8 mouse cellular contexts compared by ENCODE assay signal in the genomic region with DNA sequence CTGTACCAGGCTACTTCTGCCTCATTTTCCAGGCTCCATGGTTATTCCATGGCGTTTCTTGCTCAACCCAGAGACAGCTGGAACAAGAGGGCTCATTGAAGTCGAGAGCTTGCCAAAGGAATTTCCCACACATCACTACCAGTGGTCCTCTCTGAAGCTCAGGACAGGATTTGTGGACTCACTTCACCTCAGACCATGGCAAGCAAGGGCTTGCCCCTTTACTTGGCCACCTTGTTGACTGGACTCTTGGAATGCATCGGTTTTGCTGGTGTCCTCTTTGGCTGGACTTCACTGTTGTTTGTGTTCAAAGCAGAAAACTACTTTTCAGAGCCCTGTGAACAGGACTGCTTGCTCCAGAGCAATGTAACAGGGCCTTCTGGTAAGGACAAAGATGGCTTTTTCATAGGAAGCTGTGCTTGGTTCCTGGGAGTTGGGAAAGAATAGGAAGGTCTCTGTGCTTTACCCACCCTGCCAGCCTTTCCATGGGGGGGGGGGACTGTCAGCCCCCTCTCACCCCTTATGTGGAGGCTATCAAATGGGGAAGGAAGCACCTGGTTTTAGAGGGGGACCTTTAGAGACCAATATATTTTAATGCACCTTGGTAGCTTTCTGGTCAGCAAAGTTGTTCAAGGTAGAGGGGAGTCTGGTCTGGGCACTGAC. TPM values are rescaled to one million over a fixed set of nuclear protein-coding genes. Genes with fewer than 3 reads are reported as not detected.
DNase-seq lines count a peak whose midpoint lies in the region; ATAC-seq and TF ChIP-seq lines count a peak whose summit lies in the region.

No protein-coding gene starts in this region.

- H3K4me2 ChIP-seq in hindbrain, embryonic 13.5 days = peak overlapping the region; percentile 52

- H3K36me3 ChIP-seq in hindbrain, embryonic 13.5 days = no peaks in the 10 kb centered on the region

- no peak for ATAC-seq in hindbrain, embryonic 13.5 days (ENCODE audit: low FRiP score)

- WGBS in hindbrain, embryonic 13.5 days = 69% methylated on average over 3 of the region's 3 CpGs

- H3K9ac ChIP-seq in hindbrain, embryonic 13.5 days = no peak overlapping the region

- no peaks in the 10 kb centered on the region for H3K9me3 ChIP-seq in hindbrain, embryonic 13.5 days

- no peak overlapping the region for H3K27ac ChIP-seq in bone marrow macrophage, adult 2 months (ENCODE audit: insufficient read depth, low read depth, low read length)
- H3K27ac ChIP-seq in hindbrain, embryonic 13.5 days = no peak overlapping the region

- H3K27me3 ChIP-seq in hindbrain, embryonic 13.5 days = no peaks in the 10 kb centered on the region

- H3K4me1 ChIP-seq in bone marrow macrophage, adult 2 months (ENCODE audit: control insufficient read depth, insufficient read depth, low read length) = peaks cover 22% of the 10 kb centered on the region
- H3K4me1 ChIP-seq in hindbrain, embryonic 13.5 days (replicated peaks) = peaks cover 3% of the 10 kb centered on the region; the same call in 1 of the 2 replicates

- no peak for TF ChIP-seq CTCF in bone marrow macrophage, adult 2 months (IDR thresholded peaks at IDR 0.05; ENCODE audit: low read depth, low read length)

- no peak for TF ChIP-seq POLR2A in bone marrow macrophage, adult 2 months (IDR thresholded peaks at IDR 0.05; ENCODE audit: borderline replicate concordance, low read depth, low read length)

- H3K4me3 ChIP-seq in bone marrow macrophage, adult 2 months (ENCODE audit: insufficient read depth, low read length) = peak overlapping the region; percentile 64
- H3K4me3 ChIP-seq in hindbrain, embryonic 13.5 days = no peak overlapping the region

- DNase-seq in kidney, adult 18-20 months = peak; percentile 27
- DNase-seq in kidney, adult 8-10 months = no peak
- peak; percentile 43 for DNase-seq in lung, postnatal 10 days
- DNase-seq in right cerebral cortex, postnatal 10 days (ENCODE audit: low spot score in 2 of 2) = no peak
- DNase-seq in retina, postnatal 1 day = no peak
- DNase-seq in right cerebral cortex, postnatal 36 days (ENCODE audit: low spot score in 2 of 2) = no peak

RNA-seq across cellular contexts. Expression of gene Slc43a3, which starts 1.2 kb away (rescaled TPM):
- polyA plus RNA-seq in bone marrow macrophage, adult 2 months (2012; ENCODE audit: insufficient read depth, insufficient read length, missing spikeins) = 14.9 and 15.3 TPM in 2 replicates
- 6.1 and 7.0 TPM in 2 replicates for polyA plus RNA-seq in hindbrain, embryonic 13.5 days (2015; fragmentation: Nextera tagmentation; extraction: Ambion mirVana)

RNA-seq across cellular contexts. Expression of gene Prg2, which starts 42.6 kb away (rescaled TPM):
- polyA plus RNA-seq in bone marrow macrophage, adult 2 months (2012; ENCODE audit: insufficient read depth, insufficient read length, missing spikeins) = not detected in 2 replicates
- polyA plus RNA-seq in hindbrain, embryonic 13.5 days (2015; fragmentation: Nextera tagmentation; extraction: Ambion mirVana) = 0.25 and 0.48 TPM in 2 replicates

RNA-seq across cellular contexts. Expression of gene Prg3, which starts 50.4 kb away (rescaled TPM):
- not detected in 2 replicates for polyA plus RNA-seq in bone marrow macrophage, adult 2 months (2012; ENCODE audit: insufficient read depth, insufficient read length, missing spikeins)
- polyA plus RNA-seq in hindbrain, embryonic 13.5 days (2015; fragmentation: Nextera tagmentation; extraction: Ambion mirVana) = not detected in 2 replicates

RNA-seq across cellular contexts. Expression of gene Rtn4rl2, which starts 51.1 kb away (rescaled TPM):
- polyA plus RNA-seq in bone marrow macrophage, adult 2 months (2012; ENCODE audit: insufficient read depth, insufficient read length, missing spikeins) = not detected in 2 replicates
- 2.0 and 3.1 TPM in 2 replicates for polyA plus RNA-seq in hindbrain, embryonic 13.5 days (2015; fragmentation: Nextera tagmentation; extraction: Ambion mirVana)

Comparison
In these comparisons a context has a peak if more than half of its experiments do, and no peak if none do; other contexts are left out.
1. DNase-seq: peak in kidney, adult 18-20 months (single experiment) and lung, postnatal 10 days (single experiment); none in kidney, adult 8-10 months (0 of 2), right cerebral cortex, postnatal 10 days (0 of 2), retina, postnatal 1 day (single experiment) and right cerebral cortex, postnatal 36 days (0 of 2).